Mouse (Mus musculus) embryo, embryonic 11 days (tissue): ENCODE results near the gene Tssc4.

Source experiments
- DNase-seq: peaks from one replicate; pipeline ENCODE4 v3.0.0-alpha.2; 2015

The Tssc4 gene

GRCm38 (mm10) chr7:143046358-143046757 lies 22.7 kb upstream of the Tssc4 start:
- DNase-seq = no peak

- no peak for DNase-seq
These were observed 19.7 kb upstream of the Tssc4 start for GRCm38 (mm10) chr7:143049331-143049730.

- no peak for DNase-seq
These were observed 18.9 kb upstream of the Tssc4 start for GRCm38 (mm10) chr7:143049841-143050816.

GRCm38 (mm10) chr7:143051316-143051715 lies 17.7 kb upstream of the Tssc4 start:
- DNase-seq = no peak

GRCm38 (mm10) chr7:143052626-143053007 lies 16.4 kb upstream of the Tssc4 start, which contains the start of gene Cd81:
Gene Cd81, plus strand, starts transcription at chr7:143052739.
- DNase-seq = peak; percentile 91

- DNase-seq = peak; percentile 83
These were observed 15.8 kb upstream of the Tssc4 start for GRCm38 (mm10) chr7:143053008-143053899.

- DNase-seq = no peak
These were observed 15.0 kb upstream of the Tssc4 start for GRCm38 (mm10) chr7:143053961-143054611.

GRCm38 (mm10) chr7:143054612-143054965 lies 14.5 kb upstream of the Tssc4 start:
- DNase-seq = no peak

GRCm38 (mm10) chr7:143055001-143055400 lies 14.0 kb upstream of the Tssc4 start:
- no peak for DNase-seq

GRCm38 (mm10) chr7:143055499-143056186 lies 13.4 kb upstream of the Tssc4 start:
- no peak for DNase-seq

GRCm38 (mm10) chr7:143057023-143057422 lies 12.0 kb upstream of the Tssc4 start:
- no peak for DNase-seq

GRCm38 (mm10) chr7:143057667-143058220 lies 11.3 kb upstream of the Tssc4 start:
- no peak for DNase-seq

GRCm38 (mm10) chr7:143058221-143058697 lies 10.8 kb upstream of the Tssc4 start:
- no peak for DNase-seq

- no peak for DNase-seq
These were observed 9.7 kb upstream of the Tssc4 start for GRCm38 (mm10) chr7:143059202-143059870.

GRCm38 (mm10) chr7:143062704-143063103 lies 6.3 kb upstream of the Tssc4 start:
- no peak for DNase-seq

- no peak for DNase-seq
These were observed 4.8 kb upstream of the Tssc4 start for GRCm38 (mm10) chr7:143064226-143064625.

- no peak for DNase-seq
These were observed 3.4 kb upstream of the Tssc4 start for GRCm38 (mm10) chr7:143065692-143066091.

- DNase-seq = no peak
These were observed 1.6 kb upstream of the Tssc4 start for GRCm38 (mm10) chr7:143067469-143067868.

- no peak for DNase-seq
These were observed 1.2 kb upstream of the Tssc4 start for GRCm38 (mm10) chr7:143067897-143068296.

- DNase-seq = peak; percentile 55
These were observed 650 bp upstream of the Tssc4 start for GRCm38 (mm10) chr7:143068316-143068881.
